Mouse (Mus musculus) neural tube, embryonic 12.5 days (tissue): ENCODE measurements around the gene Tex46. TPM values are rescaled to one million over a fixed set of nuclear protein-coding genes. Genes with fewer than 3 reads are reported as not detected.
A peak's percentile ranks its signal among the peaks of the same experiment; 100 is the strongest.

Experiments used
- ATAC-seq: fragments of 200-750 bp; cut with Nextera tagmentation; 2 replicates; pipeline ENCODE4 v1.8.0; 2017; ENCODE audit warnings: low read depth, mild to moderate bottlenecking, moderate TSS enrichment, moderate library complexity; ENCODE audit not compliant: low FRiP score
- H3K27ac ChIP-seq: fragments of 300-500 bp; sonication (generic); 2 replicates; pipeline ENCODE4 v1.5.1; 2016
- H3K27me3 ChIP-seq: fragments of 300-500 bp; sonication (generic); replicated peaks from 2 replicates; pipeline ENCODE4 v1.6.1; 2016; ENCODE audit warnings: mild to moderate bottlenecking
- H3K36me3 ChIP-seq: fragments of 300-500 bp; sonication (generic); 2 replicates; pipeline ENCODE4 v1.6.1; 2016; ENCODE audit warnings: mild to moderate bottlenecking
- H3K4me1 ChIP-seq: fragments of 300-500 bp; sonication (generic); 2 replicates; pipeline ENCODE4 v1.6.1; 2016
- H3K4me2 ChIP-seq: fragments of 300-500 bp; sonication (generic); replicated peaks from 2 replicates; pipeline ENCODE4 v1.6.1; 2016; ENCODE audit warnings: mild to moderate bottlenecking
- H3K4me3 ChIP-seq: fragments of 300-500 bp; sonication (generic); 2 replicates; pipeline ENCODE4 v1.5.1; 2016
- H3K9ac ChIP-seq: fragments of 300-500 bp; sonication (generic); 2 replicates; pipeline ENCODE4 v1.6.1; 2016; ENCODE audit warnings: mild to moderate bottlenecking
- H3K9me3 ChIP-seq: fragments of 300-500 bp; sonication (generic); 2 replicates; pipeline ENCODE4 v1.6.1; 2016; ENCODE audit warnings: mild to moderate bottlenecking
- WGBS: fragments of 180-500 bp; shearing (Covaris S2); methylation state at CpG from one replicate; pipeline ENCODE4 v1.1.7; 2016; 5-methylcytosine and 5-hydroxymethylcytosine counted together
- polyA plus RNA-seq: library from polyadenylated mRNA; unstranded; fragments of >200 nt; fragmentation: Nextera tagmentation; extraction: Ambion mirVana; gene quantifications from 2 replicates; pipeline ENCODE4 v1.2.1, GENCODE M21; 2016

Gene Tex46
- polyA plus RNA-seq, 1 experiment from 2014 or later = not detected

- Histone ChIP-seq H3K27me3 (peaks cover 40% of the 10 kb centered on the region), H3K36me3 (no peaks in the 10 kb centered on the region), H3K9ac (peak overlapping the region; percentile 49), H3K4me3 (peak overlapping the region; percentile 49), H3K4me1 (peaks cover 18% of the 10 kb centered on the region), H3K4me2 (peak overlapping the region; percentile 89), H3K9me3 (no peaks in the 10 kb centered on the region), H3K27ac (no peak overlapping the region)
- WGBS = 19% methylated on average over 37 of the region's 37 CpGs
- peak; percentile 44; the same call in 1 of the 2 replicates for ATAC-seq
Observed at GRCm38 (mm10) chr4:136636983-136637562, 26.8 kb downstream of the Tex46 start.

GRCm38 (mm10) chr4:136637563-136638229, 27.5 kb downstream of the Tex46 start:
- H3K27ac ChIP-seq = no peak overlapping the region
- no peaks in the 10 kb centered on the region for H3K36me3 ChIP-seq
- H3K9me3 ChIP-seq = no peaks in the 10 kb centered on the region
- 4% methylated on average over 76 of the region's 76 CpGs for WGBS
- peaks cover 18% of the 10 kb centered on the region for H3K4me1 ChIP-seq
- ATAC-seq = peak; percentile 68
- H3K27me3 ChIP-seq = peaks cover 39% of the 10 kb centered on the region
- peak overlapping the region; percentile 89 for H3K4me2 ChIP-seq
- H3K9ac ChIP-seq = peak overlapping the region; percentile 49
- peak overlapping the region; percentile 49 for H3K4me3 ChIP-seq

- peak overlapping the region; percentile 49; the same call in 1 of the 2 replicates for H3K9ac ChIP-seq
- ATAC-seq = peak; percentile 38
- H3K27me3 ChIP-seq = peaks cover 36% of the 10 kb centered on the region
- 29% methylated on average over 7 of the region's 7 CpGs for WGBS
- no peak overlapping the region for H3K27ac ChIP-seq
- H3K36me3 ChIP-seq = no peaks in the 10 kb centered on the region
- no peak overlapping the region for H3K4me3 ChIP-seq
- H3K4me2 ChIP-seq = peak overlapping the region; percentile 89
- H3K9me3 ChIP-seq = no peaks in the 10 kb centered on the region
- peaks cover 18% of the 10 kb centered on the region for H3K4me1 ChIP-seq
Observed at GRCm38 (mm10) chr4:136638230-136638750, 28.1 kb downstream of the Tex46 start.

GRCm38 (mm10) chr4:136638890-136639289, 28.7 kb downstream of the Tex46 start:
- 2% methylated on average over 10 of the region's 10 CpGs for WGBS
- peak overlapping the region; percentile 89 for H3K4me2 ChIP-seq
- no peak for ATAC-seq
- H3K9me3 ChIP-seq = no peaks in the 10 kb centered on the region
- H3K4me3 ChIP-seq = no peak overlapping the region
- peaks cover 18% of the 10 kb centered on the region for H3K4me1 ChIP-seq
- H3K36me3 ChIP-seq = no peaks in the 10 kb centered on the region
- no peak overlapping the region for H3K27ac ChIP-seq
- H3K9ac ChIP-seq = 0 out of 2 replicates have a peak overlapping the region, but pooled peaks have one; percentile 21
- H3K27me3 ChIP-seq = peaks cover 36% of the 10 kb centered on the region

- Histone ChIP-seq H3K9me3 (0 out of 2 replicates have a peak, but pooled peaks cover 7% of the 10 kb centered on the region), H3K4me3 (no peak overlapping the region), H3K27me3 (no peaks in the 10 kb centered on the region), H3K9ac (no peak overlapping the region), H3K36me3 (peaks cover 10% of the 10 kb centered on the region), H3K4me2 (0 out of 2 replicates have a peak overlapping the region, but pooled peaks have one; percentile 2), H3K4me1 (peaks cover 15% of the 10 kb centered on the region), H3K27ac (no peak overlapping the region)
- WGBS = 16% methylated on average over 11 of the region's 11 CpGs
- ATAC-seq = no peak
Observed at GRCm38 (mm10) chr4:136648922-136649479, 38.8 kb downstream of the Tex46 start.

- Histone ChIP-seq H3K27ac (no peak overlapping the region), H3K4me3 (no peak overlapping the region), H3K9ac (no peak overlapping the region), H3K36me3 (peaks cover 17% of the 10 kb centered on the region), H3K9me3 (0 out of 2 replicates have a peak, but pooled peaks cover 7% of the 10 kb centered on the region), H3K4me2 (0 out of 2 replicates have a peak overlapping the region, but pooled peaks have one; percentile 2), H3K4me1 (peaks cover 15% of the 10 kb centered on the region), H3K27me3 (no peaks in the 10 kb centered on the region)
- 42% methylated on average over 13 of the region's 13 CpGs for WGBS
- no peak for ATAC-seq
Observed at GRCm38 (mm10) chr4:136649480-136650196, 39.4 kb downstream of the Tex46 start.

GRCm38 (mm10) chr4:136650261-136650660, 40.0 kb downstream of the Tex46 start:
- no peak overlapping the region for H3K9ac ChIP-seq
- 0 out of 2 replicates have a peak, but pooled peaks cover 7% of the 10 kb centered on the region for H3K9me3 ChIP-seq
- 87% methylated on average over 8 of the region's 8 CpGs for WGBS
- no peak overlapping the region for H3K4me2 ChIP-seq
- no peak overlapping the region for H3K4me3 ChIP-seq
- H3K27me3 ChIP-seq = no peaks in the 10 kb centered on the region
- ATAC-seq = no peak
- H3K27ac ChIP-seq = no peak overlapping the region
- peaks cover 15% of the 10 kb centered on the region for H3K4me1 ChIP-seq
- peaks cover 23% of the 10 kb centered on the region for H3K36me3 ChIP-seq

- no peak overlapping the region for H3K4me3 ChIP-seq
- H3K27me3 ChIP-seq = no peaks in the 10 kb centered on the region
- H3K4me2 ChIP-seq = no peak overlapping the region
- peaks cover 15% of the 10 kb centered on the region for H3K4me1 ChIP-seq
- 0 out of 2 replicates have a peak, but pooled peaks cover 7% of the 10 kb centered on the region for H3K9me3 ChIP-seq
- peaks cover 34% of the 10 kb centered on the region for H3K36me3 ChIP-seq
- ATAC-seq = no peak
- no peak overlapping the region for H3K27ac ChIP-seq
- H3K9ac ChIP-seq = no peak overlapping the region
- WGBS = 67% methylated on average over 3 of the region's 3 CpGs
Observed at GRCm38 (mm10) chr4:136651357-136651811, 41.1 kb downstream of the Tex46 start.

GRCm38 (mm10) chr4:136651882-136652527, 41.8 kb downstream of the Tex46 start:
- H3K27ac ChIP-seq = peak overlapping the region; percentile 4; the same call in 1 of the 2 replicates
- peaks cover 15% of the 10 kb centered on the region for H3K4me1 ChIP-seq
- H3K27me3 ChIP-seq = no peaks in the 10 kb centered on the region
- H3K4me2 ChIP-seq = no peak overlapping the region
- peak; percentile 25; the same call in 1 of the 2 replicates for ATAC-seq
- H3K4me3 ChIP-seq = no peak overlapping the region
- no peak overlapping the region for H3K9ac ChIP-seq
- H3K36me3 ChIP-seq = peaks cover 40% of the 10 kb centered on the region
- 0 out of 2 replicates have a peak, but pooled peaks cover 2% of the 10 kb centered on the region for H3K9me3 ChIP-seq
- WGBS = 81% methylated on average over 13 of the region's 13 CpGs

- Histone ChIP-seq H3K4me2 (no peak overlapping the region), H3K9me3 (no peaks in the 10 kb centered on the region), H3K27me3 (no peaks in the 10 kb centered on the region), H3K4me3 (no peak overlapping the region), H3K9ac (no peak overlapping the region), H3K36me3 (peaks cover 45% of the 10 kb centered on the region), H3K27ac (no peak overlapping the region; the same call in 1 of the 2 replicates), H3K4me1 (peaks cover 15% of the 10 kb centered on the region)
- no peak for ATAC-seq
- WGBS = 85% methylated on average over 11 of the region's 11 CpGs
Observed at GRCm38 (mm10) chr4:136652528-136652910, 42.3 kb downstream of the Tex46 start.

- WGBS = 79% methylated on average over 6 of the region's 6 CpGs
- H3K27me3 ChIP-seq = no peaks in the 10 kb centered on the region
- peaks cover 15% of the 10 kb centered on the region for H3K4me1 ChIP-seq
Observed at GRCm38 (mm10) chr4:136653019-136653418, 42.8 kb downstream of the Tex46 start.

More at GRCm38 (mm10) chr4:136653019-136653418, 42.8 kb downstream of the Tex46 start:
- no peak overlapping the region for H3K9ac ChIP-seq
- H3K4me3 ChIP-seq = no peak overlapping the region
- peaks cover 50% of the 10 kb centered on the region for H3K36me3 ChIP-seq
- no peak overlapping the region; the same call in 1 of the 2 replicates for H3K27ac ChIP-seq
- no peaks in the 10 kb centered on the region for H3K9me3 ChIP-seq
- H3K4me2 ChIP-seq = no peak overlapping the region
- no peak for ATAC-seq
